Mouse (Mus musculus): ENCODE measurements around the gene Gm10644. TPM values are rescaled to one million over a fixed set of nuclear protein-coding genes. Genes with fewer than 3 reads are reported as not detected.

The Gm10644 gene
- polyA plus RNA-seq, 1 experiment, result not detected

DNA sequence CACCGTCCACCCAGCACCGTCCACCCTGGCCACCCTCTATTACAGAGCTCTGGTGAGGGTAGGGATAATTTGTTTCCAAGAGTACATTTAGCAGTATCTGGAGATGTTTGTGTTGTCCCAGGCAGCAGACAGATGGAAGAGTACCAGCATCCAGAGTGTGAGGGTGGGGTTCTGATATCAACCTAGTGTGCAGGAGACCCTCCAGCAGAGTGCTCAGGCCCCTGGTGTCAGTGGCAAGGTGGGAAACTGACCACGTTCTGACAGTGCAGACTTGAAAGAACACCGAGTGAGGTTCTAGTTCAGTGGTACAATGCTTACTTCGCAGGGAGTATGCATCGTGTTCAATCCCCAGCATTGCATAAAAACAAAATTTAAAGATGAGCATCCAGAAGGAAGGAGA, 16.7 kb upstream of the Gm10644 start:
- Histone ChIP-seq H3K36me3 (replicated peaks; ENCODE audit: low read length) (peaks cover 39% of the 10 kb centered on the region), H3K4me3 (replicated peaks) (peak overlapping the region; percentile 100), H3K27me3 (replicated peaks) (no peaks in the 10 kb centered on the region), H3K9me3 (no peaks in the 10 kb centered on the region), H3K4me1 (peaks cover 49% of the 10 kb centered on the region)
- TF ChIP-seq FLI1 (IDR thresholded peaks at IDR 0.05; ENCODE audit: low read length) (no peak), GATA1 (IDR thresholded peaks at IDR 0.05; ENCODE audit: borderline replicate concordance, low read length) (no peak)

DNA sequence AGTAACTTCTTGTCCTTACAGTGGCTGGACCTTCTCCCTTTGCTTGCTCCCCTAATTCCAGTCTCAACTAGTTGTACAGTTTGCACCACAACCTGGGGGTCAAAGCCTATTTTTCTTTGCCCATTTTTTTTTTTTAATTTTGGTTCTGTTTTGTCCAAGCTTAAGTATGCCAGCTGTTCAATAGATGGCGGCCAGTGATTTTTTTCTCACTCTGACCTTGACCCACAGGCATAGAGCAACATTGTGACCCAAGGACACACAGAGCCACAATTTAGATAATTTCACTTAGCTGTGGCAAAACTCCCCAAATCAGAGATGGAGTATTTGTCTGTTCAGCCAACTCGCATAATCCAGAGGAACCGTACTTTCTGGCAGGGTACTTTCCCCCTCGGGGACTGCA, 16.1 kb upstream of the Gm10644 start:
- H3K36me3 ChIP-seq (replicated peaks; ENCODE audit: low read length), result peaks cover 43% of the 10 kb centered on the region
- no peaks in the 10 kb centered on the region for H3K9me3 ChIP-seq
- H3K4me3 ChIP-seq (replicated peaks), result peak overlapping the region; percentile 100
- peaks cover 44% of the 10 kb centered on the region for H3K4me1 ChIP-seq
- TF ChIP-seq GATA1 (IDR thresholded peaks at IDR 0.05; ENCODE audit: borderline replicate concordance, low read length) (no peak), FLI1 (IDR thresholded peaks at IDR 0.05; ENCODE audit: low read length) (no peak)
- no peaks in the 10 kb centered on the region for H3K27me3 ChIP-seq (replicated peaks)

DNA sequence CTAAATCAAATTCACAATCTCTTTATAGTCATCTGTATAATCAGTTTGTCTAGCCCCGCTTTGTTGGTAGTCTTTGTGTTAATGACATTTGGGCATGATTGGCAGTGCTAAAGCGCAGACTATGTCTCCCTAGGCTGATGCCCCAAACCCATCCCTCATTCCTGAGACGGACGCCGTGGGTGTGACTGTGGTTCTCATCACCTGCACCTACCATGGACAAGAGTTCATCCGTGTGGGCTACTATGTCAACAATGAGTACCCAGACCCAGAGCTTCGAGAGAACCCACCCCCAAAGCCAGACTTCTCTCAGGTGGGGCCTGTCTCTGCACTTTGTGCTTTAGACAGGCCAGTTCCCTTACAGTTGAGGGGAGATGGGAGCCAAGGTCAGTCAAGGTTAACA, 12.7 kb upstream of the Gm10644 start:
- Histone ChIP-seq H3K36me3 (replicated peaks; ENCODE audit: low read length) (peaks cover 63% of the 10 kb centered on the region), H3K27me3 (replicated peaks) (no peaks in the 10 kb centered on the region)
- TF ChIP-seq GATA1 (IDR thresholded peaks at IDR 0.05; ENCODE audit: borderline replicate concordance, low read length) (no peak), FLI1 (IDR thresholded peaks at IDR 0.05; ENCODE audit: low read length) (no peak)

DNA sequence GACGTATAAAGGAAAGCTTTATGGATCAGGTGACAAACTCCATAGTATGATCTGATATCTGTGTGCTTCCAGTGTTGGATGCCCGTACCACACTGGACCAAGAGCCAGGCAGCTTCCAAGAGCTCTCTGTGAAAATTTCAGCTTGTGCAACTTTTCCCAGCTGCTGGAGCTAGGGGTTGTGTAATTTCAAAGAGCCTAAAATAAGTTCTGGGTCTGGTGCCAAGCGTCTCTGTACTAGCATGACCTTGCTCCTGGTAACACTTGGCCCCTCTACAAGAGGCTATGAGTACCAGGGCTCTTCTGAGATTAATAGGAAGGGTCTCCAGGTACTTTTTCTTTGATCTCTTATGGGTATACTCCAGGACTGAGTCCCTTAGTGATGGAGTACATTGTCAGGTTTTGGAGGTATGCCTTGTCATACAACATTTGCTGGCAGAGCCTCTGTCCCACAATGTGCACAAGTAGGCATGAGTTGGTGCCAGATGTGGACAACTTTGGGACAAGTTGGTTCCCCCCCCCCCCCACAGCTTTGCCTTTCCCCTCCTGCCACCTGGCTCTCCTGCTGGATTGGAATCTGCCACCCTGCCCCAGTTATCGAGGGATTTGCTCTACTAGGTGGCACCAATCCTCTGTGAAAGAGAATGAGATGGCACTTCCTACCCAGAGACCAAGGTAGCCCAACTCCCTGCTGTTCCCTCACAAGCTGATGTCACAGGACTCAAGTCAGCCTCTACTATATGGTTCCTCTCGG, 9.2 kb upstream of the Gm10644 start:
- Histone ChIP-seq H3K9me3 (no peaks in the 10 kb centered on the region), H3K4me3 (replicated peaks) (no peak overlapping the region), H3K36me3 (replicated peaks; ENCODE audit: low read length) (peaks cover 71% of the 10 kb centered on the region), H3K27me3 (replicated peaks) (no peaks in the 10 kb centered on the region), H3K4me1 (peaks cover 6% of the 10 kb centered on the region; the same call in 1 of the 2 replicates)
- no peak for TF ChIP-seq GATA1 (IDR thresholded peaks at IDR 0.05; ENCODE audit: borderline replicate concordance, low read length)
- no peak for TF ChIP-seq FLI1 (IDR thresholded peaks at IDR 0.05; ENCODE audit: low read length)

More for the DNA sequence above, 12.7 kb upstream of the Gm10644 start:
- Histone ChIP-seq H3K4me3 (replicated peaks) (no peak overlapping the region), H3K9me3 (no peaks in the 10 kb centered on the region), H3K4me1 (peaks cover 16% of the 10 kb centered on the region)

DNA sequence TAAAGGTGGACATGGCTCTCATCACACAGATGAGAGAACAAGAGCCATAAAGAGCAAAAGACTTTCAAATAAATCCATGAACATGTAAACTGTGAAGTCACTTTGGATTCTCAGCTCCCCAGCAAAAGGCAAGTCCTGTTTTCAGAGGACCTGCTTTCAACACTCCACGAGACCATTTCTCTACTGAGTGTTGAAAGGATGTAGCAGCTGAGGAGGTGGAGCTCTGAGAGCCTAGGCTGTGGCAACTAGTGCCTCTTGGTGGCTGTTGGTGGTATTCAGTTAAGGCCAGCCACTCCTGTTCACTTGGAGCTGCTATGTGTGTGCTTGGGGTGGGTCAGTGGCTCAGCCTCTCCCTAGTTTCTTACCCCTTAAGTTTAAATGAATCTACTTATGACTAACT, 1.8 kb upstream of the Gm10644 start:
- peak overlapping the region; percentile 95 for H3K4me3 ChIP-seq (replicated peaks)
- peaks cover 39% of the 10 kb centered on the region for H3K4me1 ChIP-seq
- TF ChIP-seq GATA1 (IDR thresholded peaks at IDR 0.05; ENCODE audit: borderline replicate concordance, low read length), result no peak
- no peak for TF ChIP-seq FLI1 (IDR thresholded peaks at IDR 0.05; ENCODE audit: low read length)
- peaks cover 9% of the 10 kb centered on the region for H3K27me3 ChIP-seq (replicated peaks)
- H3K9me3 ChIP-seq, result no peaks in the 10 kb centered on the region
- H3K36me3 ChIP-seq (replicated peaks; ENCODE audit: low read length), result peaks cover 10% of the 10 kb centered on the region

DNA sequence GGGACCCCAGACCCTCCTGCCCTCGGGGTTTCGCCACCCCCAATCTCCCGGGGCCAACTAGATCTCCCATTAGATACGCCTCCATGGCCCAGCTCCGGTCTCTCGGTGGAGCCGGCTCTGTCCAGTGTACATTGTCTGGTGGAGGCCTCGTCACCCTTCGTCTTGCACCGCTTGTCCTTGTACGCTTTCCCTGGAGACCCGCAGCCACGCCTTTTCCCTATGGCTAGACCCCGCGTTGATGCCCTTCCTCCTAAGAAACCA, 883 bp upstream of the Gm10644 start:
- peaks cover 11% of the 10 kb centered on the region for H3K27me3 ChIP-seq (replicated peaks)
- H3K4me3 ChIP-seq (replicated peaks), result peak overlapping the region; percentile 95
- peaks cover 6% of the 10 kb centered on the region for H3K36me3 ChIP-seq (replicated peaks; ENCODE audit: low read length)
- TF ChIP-seq FLI1 (IDR thresholded peaks at IDR 0.05; ENCODE audit: low read length) (no peak), GATA1 (IDR thresholded peaks at IDR 0.05; ENCODE audit: borderline replicate concordance, low read length) (no peak)
- peaks cover 39% of the 10 kb centered on the region for H3K4me1 ChIP-seq
- H3K9me3 ChIP-seq, result no peaks in the 10 kb centered on the region

DNA sequence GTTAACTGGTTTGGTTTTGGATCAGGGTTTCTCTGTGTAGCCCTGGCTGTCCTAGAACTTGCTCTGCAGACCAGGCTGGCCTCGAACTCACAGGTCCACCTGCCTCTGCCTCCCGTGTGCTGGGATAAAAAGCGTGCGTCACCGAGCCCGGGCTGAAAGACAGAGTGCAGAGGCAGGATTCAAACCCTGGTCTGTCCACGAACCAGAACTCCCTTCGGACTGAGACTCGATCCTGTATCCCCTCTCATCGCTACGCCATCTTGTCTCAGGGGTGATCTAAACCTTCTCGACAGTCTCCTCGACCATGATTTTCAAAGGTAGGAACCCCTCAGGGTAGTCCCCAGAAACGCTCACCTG, 278 bp downstream of the Gm10644 start:
- TF ChIP-seq GATA1 (IDR thresholded peaks at IDR 0.05; ENCODE audit: borderline replicate concordance, low read length), result no peak
- TF ChIP-seq FLI1 (IDR thresholded peaks at IDR 0.05; ENCODE audit: low read length), result no peak
- H3K4me1 ChIP-seq, result peaks cover 39% of the 10 kb centered on the region
- no peaks in the 10 kb centered on the region for H3K9me3 ChIP-seq
- peak overlapping the region; percentile 95 for H3K4me3 ChIP-seq (replicated peaks)
- H3K36me3 ChIP-seq (replicated peaks; ENCODE audit: low read length), result peaks cover 3% of the 10 kb centered on the region
- peaks cover 11% of the 10 kb centered on the region for H3K27me3 ChIP-seq (replicated peaks)

DNA sequence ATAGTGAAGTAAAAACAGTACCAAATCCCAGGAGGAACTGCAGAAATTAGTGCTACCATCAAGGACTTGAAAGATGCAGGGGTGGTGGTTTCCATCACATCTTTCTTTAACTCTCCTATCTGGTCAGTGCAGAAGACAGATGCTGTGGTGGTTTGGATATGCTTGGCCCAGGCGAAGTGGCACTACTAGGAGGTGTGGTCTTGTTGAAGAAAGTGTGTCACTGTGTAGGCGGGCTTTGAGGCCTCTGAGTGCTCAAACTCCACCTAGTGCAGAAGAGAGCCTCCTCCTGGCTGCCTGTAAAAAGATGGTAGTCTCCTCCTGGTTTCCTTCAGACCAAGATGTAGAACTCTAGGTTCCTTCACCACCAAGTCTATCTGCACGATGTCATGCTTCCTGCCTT, 9.5 kb downstream of the Gm10644 start:
- TF ChIP-seq GATA1 (IDR thresholded peaks at IDR 0.05; ENCODE audit: borderline replicate concordance, low read length) (no peak), FLI1 (IDR thresholded peaks at IDR 0.05; ENCODE audit: low read length) (no peak)
- Histone ChIP-seq H3K4me3 (replicated peaks) (no peak overlapping the region), H3K27me3 (replicated peaks) (peaks cover 24% of the 10 kb centered on the region), H3K4me1 (peaks cover 8% of the 10 kb centered on the region), H3K9me3 (no peaks in the 10 kb centered on the region), H3K36me3 (replicated peaks; ENCODE audit: low read length) (no peaks in the 10 kb centered on the region)

DNA sequence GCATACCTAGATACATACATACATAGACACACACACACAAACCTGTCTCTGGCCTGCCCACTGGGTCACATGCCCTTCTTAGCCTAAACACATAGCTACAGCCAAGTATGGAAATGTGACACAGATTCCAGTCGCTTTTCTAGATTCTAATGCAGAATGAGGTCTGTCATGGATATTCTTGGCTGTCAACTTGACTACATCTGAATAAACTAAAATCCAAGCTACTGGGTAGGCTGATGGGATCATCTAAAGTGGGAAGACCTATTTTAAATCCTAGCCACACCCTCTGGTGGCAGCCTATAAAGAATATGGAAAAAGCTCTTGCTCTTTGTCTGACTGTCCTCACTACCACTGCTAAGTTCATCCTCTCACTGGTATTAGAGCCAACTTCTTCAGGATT, 12.6 kb downstream of the Gm10644 start:
- TF ChIP-seq FLI1 (IDR thresholded peaks at IDR 0.05; ENCODE audit: low read length) (no peak), GATA1 (IDR thresholded peaks at IDR 0.05; ENCODE audit: borderline replicate concordance, low read length) (no peak)
- Histone ChIP-seq H3K4me3 (replicated peaks) (no peak overlapping the region), H3K9me3 (no peaks in the 10 kb centered on the region), H3K27me3 (replicated peaks) (peaks cover 24% of the 10 kb centered on the region), H3K36me3 (replicated peaks; ENCODE audit: low read length) (peaks cover 12% of the 10 kb centered on the region), H3K4me1 (peaks cover 8% of the 10 kb centered on the region)

DNA sequence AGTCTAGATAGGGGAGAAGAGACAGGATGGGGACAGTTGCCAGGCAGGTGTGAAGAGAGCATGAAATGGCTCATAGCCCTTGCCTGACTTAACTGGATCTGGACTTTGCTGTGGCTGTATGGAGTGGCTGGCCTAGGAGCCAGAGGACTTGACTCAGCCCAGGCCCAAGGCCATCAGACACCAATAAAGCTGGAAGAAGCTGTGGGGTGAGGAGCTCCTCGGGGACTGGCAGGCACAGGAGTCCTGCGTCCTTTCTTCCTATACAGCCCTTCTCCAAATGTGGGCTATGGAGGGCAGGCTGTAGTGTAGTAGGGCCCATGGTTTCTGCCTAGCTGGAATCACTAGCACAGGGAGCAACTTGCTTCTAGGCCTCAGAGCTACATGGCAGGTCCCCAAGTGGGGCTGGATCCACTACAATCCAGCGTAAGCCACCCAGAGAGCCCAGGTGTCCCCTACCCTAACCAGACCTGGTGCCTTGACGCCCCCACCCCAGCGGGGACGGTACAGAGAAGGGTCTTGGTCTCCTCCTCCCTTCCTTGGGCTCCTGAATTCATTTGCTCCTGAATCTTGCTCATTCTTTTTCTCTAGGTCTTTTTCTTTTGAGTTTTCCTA, 13.8 kb downstream of the Gm10644 start:
- no peak overlapping the region for H3K4me3 ChIP-seq (replicated peaks)
- H3K36me3 ChIP-seq (replicated peaks; ENCODE audit: low read length), result peaks cover 24% of the 10 kb centered on the region
- TF ChIP-seq GATA1 (IDR thresholded peaks at IDR 0.05; ENCODE audit: borderline replicate concordance, low read length) (no peak), FLI1 (IDR thresholded peaks at IDR 0.05; ENCODE audit: low read length) (no peak)

More for the DNA sequence above, 13.8 kb downstream of the Gm10644 start:
- Histone ChIP-seq H3K4me1 (peaks cover 8% of the 10 kb centered on the region), H3K27me3 (replicated peaks) (peaks cover 20% of the 10 kb centered on the region), H3K9me3 (no peaks in the 10 kb centered on the region)

All from megakaryocyte, embryonic 14.5 days (primary cell).